Mouse (Mus musculus) CH12.LX (cell line): Measurements from ENCODE around the gene Hsd17b3. TPM values are rescaled to one million over a fixed set of nuclear protein-coding genes. Genes with fewer than 3 reads are reported as not detected.

Experiments used
- DNase-seq: peaks from one replicate; pipeline ENCODE4 v3.0.0-alpha.2; 2013; ENCODE audit errors: extremely low read depth
- H3K27ac ChIP-seq: 2 replicates; pipeline ENCODE4 v1.5.1; 2012; ENCODE audit warnings: low read depth, mild to moderate bottlenecking, control low read depth, moderate library complexity; ENCODE audit not compliant: insufficient read depth
- H3K27me3 ChIP-seq: replicated peaks from 2 replicates; pipeline ENCODE3; 2012; ENCODE audit warnings: inconsistent platforms
- H3K36me3 ChIP-seq, 2 experiments: replicated peaks in 1 of 2; 2 replicates each; pipeline versions ENCODE3 to v1.6.1; 2012; ENCODE audit warnings: inconsistent platforms in 1 of 2, low read length in 1 of 2, mild to moderate bottlenecking in 1 of 2, mixed read lengths in 1 of 2, moderate library complexity in 1 of 2; ENCODE audit not compliant: control insufficient read depth in 1 of 2, insufficient read depth in 1 of 2
- H3K4me1 ChIP-seq, 2 experiments: 2 replicates each; pipeline ENCODE4 v1.6.1; 2012; ENCODE audit warnings: inconsistent platforms in 1 of 2, moderate library complexity in 1 of 2; ENCODE audit not compliant: insufficient read depth in 2 of 2, control insufficient read depth in 1 of 2
- H3K4me2 ChIP-seq: 2 replicates; pipeline ENCODE4 v1.6.1; 2012; ENCODE audit warnings: low read depth, mild to moderate bottlenecking, control low read depth; ENCODE audit not compliant: poor library complexity, insufficient read depth, severe bottlenecking
- H3K4me3 ChIP-seq, 3 experiments: fragments of 150-350 bp in 1 of 3; sonication (generic) in 1 of 3; replicated peaks in 1 of 3; 2 replicates each; pipeline versions ENCODE3 to v1.5.1; 2011 to 2012; ENCODE audit warnings: low read depth in 2 of 3, low read length in 2 of 3, mild to moderate bottlenecking in 2 of 3, moderate library complexity in 2 of 3, control low read depth in 1 of 3, improper control_type of control experiment in 1 of 3, inconsistent platforms in 1 of 3, mixed read lengths in 1 of 3; ENCODE audit not compliant: poor library complexity in 1 of 3
- H3K79me2 ChIP-seq: replicated peaks from 2 replicates; pipeline ENCODE4 v1.6.1; 2012; ENCODE audit warnings: mild to moderate bottlenecking, moderate library complexity; ENCODE audit not compliant: control insufficient read depth, poor library complexity, insufficient read depth, severe bottlenecking; ENCODE audit errors: extremely low read depth
- H3K9ac ChIP-seq: 2 replicates; pipeline ENCODE4 v1.6.1; 2012; ENCODE audit warnings: low read depth, mild to moderate bottlenecking, control low read depth, moderate library complexity; ENCODE audit not compliant: insufficient read depth
- H3K9me3 ChIP-seq: replicated peaks from 2 replicates; pipeline ENCODE3; 2012; ENCODE audit warnings: low read length, inconsistent platforms, mixed read lengths
- CHD1 ChIP-seq: IDR thresholded peaks from 2 replicates; pipeline ENCODE4 v1.6.1; 2012; ENCODE audit warnings: low read depth, low read length, improper control_type of control experiment, inconsistent platforms
- E2F4 ChIP-seq: IDR thresholded peaks from 2 replicates; pipeline ENCODE4 v1.6.1; 2011; ENCODE audit warnings: low read depth, low read length, improper control_type of control experiment; ENCODE audit not compliant: insufficient replicate concordance
- ELF1 ChIP-seq: IDR thresholded peaks from 2 replicates; pipeline ENCODE4 v1.6.1; 2014; ENCODE audit warnings: low read depth, mild to moderate bottlenecking, inconsistent platforms, low read length, improper control_type of control experiment
- EP300 ChIP-seq: IDR thresholded peaks from 2 replicates; pipeline ENCODE4 v1.6.1; 2011; ENCODE audit warnings: low read length, improper control_type of control experiment
- HCFC1 ChIP-seq: IDR thresholded peaks from 2 replicates; pipeline ENCODE4 v1.6.1; 2012; ENCODE audit warnings: low read depth, mild to moderate bottlenecking, inconsistent platforms, low read length, improper control_type of control experiment
- JUN ChIP-seq: IDR thresholded peaks from 2 replicates; pipeline ENCODE4 v1.6.1; 2011; ENCODE audit warnings: low read depth, mild to moderate bottlenecking, low read length, improper control_type of control experiment, moderate library complexity; ENCODE audit not compliant: insufficient read depth
- KAT2A ChIP-seq: IDR thresholded peaks from 2 replicates; pipeline ENCODE4 v1.6.1; 2012; ENCODE audit warnings: low read length, improper control_type of control experiment, inconsistent platforms; ENCODE audit not compliant: insufficient replicate concordance
- MAX ChIP-seq: IDR thresholded peaks from 2 replicates; pipeline ENCODE4 v1.6.1; 2011; ENCODE audit warnings: low read length, improper control_type of control experiment
- MAZ ChIP-seq: IDR thresholded peaks from 2 replicates; pipeline ENCODE4 v1.6.1; 2012; ENCODE audit warnings: low read depth, mild to moderate bottlenecking, inconsistent platforms, low read length, improper control_type of control experiment, moderate library complexity
- MEF2A ChIP-seq: IDR thresholded peaks from 2 replicates; pipeline ENCODE4 v1.6.1; 2014; ENCODE audit warnings: low read depth, mild to moderate bottlenecking, inconsistent platforms, low read length, improper control_type of control experiment, borderline replicate concordance
- MXI1 ChIP-seq: IDR thresholded peaks from 2 replicates; pipeline ENCODE4 v1.6.1; 2011; ENCODE audit warnings: mild to moderate bottlenecking, low read depth, low read length, improper control_type of control experiment
- POLR2A ChIP-seq: IDR thresholded peaks from 2 replicates; pipeline ENCODE4 v1.6.1; 2011; ENCODE audit warnings: low read depth, mild to moderate bottlenecking, improper control_type of control experiment, low read length
- POLR2AphosphoS2 ChIP-seq: IDR thresholded peaks from 2 replicates; pipeline ENCODE4 v1.6.1; 2011; ENCODE audit warnings: low read depth, low read length, improper control_type of control experiment
- SIN3A ChIP-seq: IDR thresholded peaks from 2 replicates; pipeline ENCODE4 v1.6.1; 2012; ENCODE audit warnings: low read length, improper control_type of control experiment, inconsistent platforms
- TBP ChIP-seq: conservative IDR thresholded peaks from 2 replicates; pipeline ENCODE4 v1.6.1; 2011; ENCODE audit warnings: low read depth, low read length, improper control_type of control experiment
- TCF12 ChIP-seq: IDR thresholded peaks from 2 replicates; pipeline ENCODE4 v1.6.1; 2014; ENCODE audit warnings: low read depth, mild to moderate bottlenecking, inconsistent platforms, low read length, improper control_type of control experiment
- UBTF ChIP-seq: IDR thresholded peaks from 2 replicates; pipeline ENCODE4 v1.6.1; 2012; ENCODE audit warnings: low read depth, mild to moderate bottlenecking, inconsistent platforms, low read length, improper control_type of control experiment, moderate library complexity
- USF2 ChIP-seq: conservative IDR thresholded peaks from 2 replicates; pipeline ENCODE4 v1.6.1; 2011; ENCODE audit warnings: low read depth, low read length, improper control_type of control experiment
- ZKSCAN1 ChIP-seq: IDR thresholded peaks from 2 replicates; pipeline ENCODE4 v1.6.1; 2012; ENCODE audit warnings: low read depth, inconsistent platforms, low read length, improper control_type of control experiment, borderline replicate concordance
- ZNF384 ChIP-seq: IDR thresholded peaks from 2 replicates; pipeline ENCODE4 v1.6.1; 2012; ENCODE audit warnings: low read depth, low read length, improper control_type of control experiment, inconsistent platforms
- dilution Hi-C: fragments of 300-500 bp; cut with MboI; formaldehyde crosslinking; loops from 2 replicates; pipeline ENCODE4 v1.14.3; 2020; ENCODE audit warnings: low sequenced_read_pairs; ENCODE audit not compliant: extremely low pct_unique_long_range_greater_than_20kb, extremely low pct_ligation_motif_present
- in situ Hi-C: fragments of 300-500 bp; cut with MboI; formaldehyde crosslinking; loops from 3 replicates; pipeline ENCODE4 v1.14.3; 2019; ENCODE audit warnings: low sequenced_read_pairs, low pct_ligation_motif_present, low pct_unique_long_range_greater_than_20kb, mixed read lengths
- polyA plus RNA-seq: library from polyadenylated mRNA; unstranded; fragments of >175 nt; gene quantifications from 2 replicates; pipeline ENCODE4 v1.2.1, GENCODE M21; 2012; ENCODE audit warnings: low read depth; ENCODE audit not compliant: insufficient read length
- total RNA-seq, 2 experiments: library from RNA; depleted of rRNA; stranded (reverse); fragments of 300-350 nt in 1 of 2; fragments of >200 nt in 1 of 2; gene quantifications; 2 replicates each; pipeline ENCODE4 v1.2.3; 2012 to 2014

Hsd17b3 gene
- total and polyA plus RNA-seq, 3 experiments: not detected

DNA sequence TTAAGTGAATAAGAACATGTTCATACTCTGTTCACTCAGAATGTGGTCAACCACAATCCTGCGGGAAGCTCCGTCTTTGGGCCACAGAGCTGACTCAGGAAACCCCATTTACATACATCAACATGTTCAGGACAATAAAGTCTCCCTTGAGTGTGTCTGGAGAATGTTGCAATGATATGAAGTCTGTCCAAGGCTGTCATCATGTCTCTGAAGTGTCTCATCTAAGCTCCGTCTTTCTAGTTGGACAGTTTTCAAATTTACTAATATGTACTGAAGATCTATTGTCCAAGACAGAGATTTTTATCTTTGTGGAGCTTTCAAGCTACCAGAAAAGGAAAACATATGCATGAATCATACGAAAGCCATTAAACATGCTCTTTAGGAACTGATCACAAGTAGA lies 77.9 kb downstream of the Hsd17b3 start:
- Histone ChIP-seq H3K4me1 (peaks cover 0 to 3% of the 10 kb centered on the region in 2 experiments; a peak in 1 of 4 replicates), H3K79me2 (no peaks in the 10 kb centered on the region), H3K27me3 (no peaks in the 10 kb centered on the region), H3K36me3 (no peaks in the 10 kb centered on the region), H3K4me2 (no peak overlapping the region)
- TF ChIP-seq MEF2A: no peak
- no peak for TF ChIP-seq UBTF
- no peak for TF ChIP-seq POLR2A
- TF ChIP-seq ZKSCAN1: no peak
- no peak for TF ChIP-seq CHD1
- TF ChIP-seq MXI1: no peak
- TF ChIP-seq HCFC1: no peak
- TF ChIP-seq SIN3A: no peak
- TF ChIP-seq MAX: no peak
- no peak for TF ChIP-seq USF2
- TF ChIP-seq E2F4: no peak
- TF ChIP-seq TCF12: no peak
- no peak for TF ChIP-seq TBP
- TF ChIP-seq JUN: no peak
- TF ChIP-seq EP300: no peak
- TF ChIP-seq POLR2AphosphoS2: no peak
- no peak for TF ChIP-seq ZNF384
- TF ChIP-seq MAZ: no peak
- TF ChIP-seq ELF1: no peak
- TF ChIP-seq KAT2A: no peak
- TF ChIP-seq, all 38 proteins: peak for 0
- dilution Hi-C loops (no loop called here), in situ Hi-C loops (no loop called here)
- no peak for DNase-seq
- Histone ChIP-seq H3K9me3 (no peaks in the 10 kb centered on the region), H3K9ac (no peak overlapping the region), H3K4me3 (no peak overlapping the region), H3K27ac (no peak overlapping the region)

Other genes with a start within 250 kb of the Hsd17b3 start
- gene Slc35d2, start 40.1 kb upstream of the Hsd17b3 start, total RNA-seq (2012; rRNA removed): 9.2 and 10.3 TPM in 2 replicates
- 15.4 and 19.4 TPM in 2 replicates for gene Slc35d2, start 40.1 kb upstream of the Hsd17b3 start, total RNA-seq (2014; rRNA removed)
- 16.9 and 17.2 TPM in 2 replicates for gene Slc35d2, start 40.1 kb upstream of the Hsd17b3 start, polyA plus RNA-seq
- 12.6 and 17.0 TPM in 2 replicates for gene Zfp367, start 64.0 kb upstream of the Hsd17b3 start, total RNA-seq (2012; rRNA removed)
- gene Zfp367, start 64.0 kb upstream of the Hsd17b3 start, total RNA-seq (2014; rRNA removed): 33.7 and 39.2 TPM in 2 replicates
- gene Zfp367, start 64.0 kb upstream of the Hsd17b3 start, polyA plus RNA-seq: 17.3 and 23.8 TPM in 2 replicates
- gene Habp4, start 72.6 kb upstream of the Hsd17b3 start, total RNA-seq (2012; rRNA removed): 1.8 and 3.3 TPM in 2 replicates
- gene Habp4, start 72.6 kb upstream of the Hsd17b3 start, total RNA-seq (2014; rRNA removed): 2.6 and 3.5 TPM in 2 replicates
- 3.3 and 4.2 TPM in 2 replicates for gene Habp4, start 72.6 kb upstream of the Hsd17b3 start, polyA plus RNA-seq
- 2.9 and 5.5 TPM in 2 replicates for gene Cdc14b, start 186.1 kb upstream of the Hsd17b3 start, total RNA-seq (2012; rRNA removed)
- 2.7 and 3.8 TPM in 2 replicates for gene Cdc14b, start 186.1 kb upstream of the Hsd17b3 start, total RNA-seq (2014; rRNA removed)
- 4.6 and 4.8 TPM in 2 replicates for gene Cdc14b, start 186.1 kb upstream of the Hsd17b3 start, polyA plus RNA-seq
- gene Aaed1, start 223.5 kb upstream of the Hsd17b3 start, total RNA-seq (2012; rRNA removed): 9.1 and 12.2 TPM in 2 replicates
- 19.3 and 22.1 TPM in 2 replicates for gene Aaed1, start 223.5 kb upstream of the Hsd17b3 start, total RNA-seq (2014; rRNA removed)
- gene Aaed1, start 223.5 kb upstream of the Hsd17b3 start, polyA plus RNA-seq: 8.2 and 8.3 TPM in 2 replicates